ENCODE assay signal across 24 mouse cellular contexts in genomic region chr10:7816476-7816875, GRCm38 (mm10). TPM values are rescaled to one million over a fixed set of nuclear protein-coding genes. Genes with fewer than 3 reads are reported as not detected.
DNase-seq lines count a peak whose midpoint lies in the region; ATAC-seq and TF ChIP-seq lines count a peak whose summit lies in the region.
"Had no signal": no experiment of that assay in that cellular context is flagged by ENCODE, and none has a peak within 500 bp of the region (broad histone marks: within the 10 kb centered on the region; RNA-seq: fewer than 3 reads in every experiment).

No protein-coding gene starts in this region.

- DNase-seq in gastrocnemius, adult 2 months: no peak
- no peak for DNase-seq in gastrocnemius, adult 18-20 months (ENCODE audit: low spot score)
- peak; percentile 62 for DNase-seq in 416B (ENCODE audit: low read depth)
- no peak for DNase-seq in spleen, postnatal 36 days (ENCODE audit: low spot score in 2 of 2)
- DNase-seq in adrenal gland, postnatal 4 days (ENCODE audit: low spot score in 2 of 2): no peak
- DNase-seq: adrenal gland, adult 8-10 months; adrenal gland, postnatal 36 days; cerebellum, adult 11 months; cerebellum, adult 8-10 months; cerebellum, postnatal 14 days; embryo, embryonic 11 days; gastrocnemius, postnatal 14 days; heart, postnatal 36 days; kidney, adult 2 months had no signal

- peak; percentile 55 for ATAC-seq in CD4-positive, CD25-positive, alpha-beta regulatory T cell, adult 4 months
- peak; percentile 55 for ATAC-seq in inflammation-experienced regulatory T-cells, adult 6 months
- ATAC-seq: forebrain, embryonic 15.5 days; intestine, embryonic 15.5 days; Patski had no signal

- peak overlapping the region; percentile 28; the same call in 1 of the 2 replicates for H3K27ac ChIP-seq in gastrocnemius, adult 2 months
- H3K27ac ChIP-seq: embryonic facial prominence, embryonic 15.5 days; forebrain, embryonic 10.5 days; forebrain, embryonic 15.5 days; heart, embryonic 13.5 days; hindbrain, embryonic 15.5 days; intestine, embryonic 15.5 days had no signal

- intact Hi-C loops in gastrocnemius, adult 2 months (cut with DNase I): no loop called here

- no peak for TF ChIP-seq CTCF in gastrocnemius, adult 2 months (IDR thresholded peaks at IDR 0.05)

- no peak overlapping the region for H3K4me3 ChIP-seq in gastrocnemius, adult 2 months
- H3K4me3 ChIP-seq: embryonic facial prominence, embryonic 15.5 days; erythroblast, embryonic 14.5 days; forebrain, embryonic 10.5 days; forebrain, embryonic 15.5 days; heart, embryonic 13.5 days; hindbrain, embryonic 15.5 days; intestine, embryonic 15.5 days had no signal

RNA-seq across cellular contexts. Expression of gene Zc3h12d, which starts 15.8 kb away (rescaled TPM):
- under 1 TPM in 1 of 2 experiments, not detected in 1; 0.08 TPM for total RNA-seq in gastrocnemius, adult 2 months (2021)
- total RNA-seq in gastrocnemius, adult 18-20 months (2021): under 1 TPM in 1 of 2 experiments, not detected in 1; 0.11 TPM
- 10 to 100 TPM; 51.7 to 87.3 TPM for polyA plus RNA-seq in CD4-positive, CD25-positive, alpha-beta regulatory T cell, adult 4 months (2017; shearing (Covaris generic))
- polyA plus RNA-seq in inflammation-experienced regulatory T-cells, adult 6 months (2017; shearing (Covaris generic)): 10 to 100 TPM; 36.9 to 59.8 (median 48.1) TPM
- total RNA-seq in adrenal gland, postnatal 4 days (2021): under 1 TPM; 0.25 to 0.42 TPM
- total RNA-seq: gastrocnemius, postnatal 14 days had no signal
- polyA plus RNA-seq: erythroblast, embryonic 14.5 days; Patski had no signal

RNA-seq across cellular contexts. Expression of gene Ppil4, which starts 23.8 kb away (rescaled TPM):
- 10 to 100 TPM; 11.9 to 13.8 TPM for total RNA-seq in gastrocnemius, adult 2 months (2021)
- total RNA-seq in gastrocnemius, adult 18-20 months (2021): 10 to 100 TPM; 10.5 to 11.9 TPM
- polyA plus RNA-seq in CD4-positive, CD25-positive, alpha-beta regulatory T cell, adult 4 months (2017; shearing (Covaris generic)): 10 to 100 TPM; 76.4 to 77.5 TPM
- 10 to 100 TPM; 73.7 to 85.7 (median 82.6) TPM for polyA plus RNA-seq in inflammation-experienced regulatory T-cells, adult 6 months (2017; shearing (Covaris generic))
- 10 to 100 TPM; 32.1 TPM for total RNA-seq in adrenal gland, postnatal 4 days (2021)

RNA-seq across cellular contexts. Expression of gene Ginm1, which starts 23.9 kb away (rescaled TPM):
- 100 to 1,000 TPM in 1 of 2 experiments, 10 to 100 TPM in 1; 97.7 to 111 TPM for total RNA-seq in gastrocnemius, adult 2 months (2021)
- total RNA-seq in gastrocnemius, adult 18-20 months (2021): 100 to 1,000 TPM; 101 to 102 TPM
- polyA plus RNA-seq in CD4-positive, CD25-positive, alpha-beta regulatory T cell, adult 4 months (2017; shearing (Covaris generic)): 10 to 100 TPM; 71.5 to 79.6 TPM
- polyA plus RNA-seq in inflammation-experienced regulatory T-cells, adult 6 months (2017; shearing (Covaris generic)): 10 to 100 TPM; 64.3 to 74.6 (median 72.9) TPM
- total RNA-seq in adrenal gland, postnatal 4 days (2021): 100 to 1,000 TPM; 148 to 160 TPM
